Mouse (Mus musculus): Measurements from ENCODE around the gene Samd4. TPM values are rescaled to one million over a fixed set of nuclear protein-coding genes. Genes with fewer than 3 reads are reported as not detected.

Samd4 gene
- total and polyA plus RNA-seq, 2 experiments from 2014 or later, result 3.5 to 15.2 TPM

DNA sequence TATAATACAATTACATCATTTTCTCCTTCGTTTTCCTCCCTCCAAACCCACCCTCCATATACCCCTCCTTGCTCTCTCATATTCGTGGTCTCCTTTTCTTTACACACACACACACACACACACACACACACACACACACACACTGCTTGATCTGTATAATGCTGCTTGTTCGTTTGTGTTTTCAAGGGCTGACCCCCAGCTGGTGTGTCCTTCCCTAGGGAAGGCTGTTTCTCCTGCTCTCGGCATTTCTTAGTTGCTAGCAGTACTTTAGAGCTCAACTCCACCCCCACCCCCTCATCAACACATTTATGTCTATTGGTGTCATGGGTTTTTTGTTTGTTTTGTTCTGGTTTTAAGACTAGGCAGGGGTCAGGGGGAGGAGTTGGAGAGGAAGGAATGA is 149.5 kb downstream of the Samd4 start:
- no peaks in the 10 kb centered on the region for H3K27me3 ChIP-seq (ENCODE audit: insufficient read depth, low read length)
- no peaks in the 10 kb centered on the region for H3K36me3 ChIP-seq (ENCODE audit: insufficient read depth)
- WGBS, result 11% methylated on average over 4 of the region's 4 CpGs
- no peaks in the 10 kb centered on the region for H3K4me1 ChIP-seq (ENCODE audit: insufficient read depth)
- DNase-seq (no peak), ATAC-seq (no peak)
- no peak overlapping the region for H3K9ac ChIP-seq
- H3K4me3 ChIP-seq (ENCODE audit: low read depth, low read length), result no peak overlapping the region
- no peak overlapping the region for H3K27ac ChIP-seq (ENCODE audit: low read depth, low read length)
- H3K4me2 ChIP-seq (ENCODE audit: low read depth), result no peak overlapping the region
- TF ChIP-seq CTCF (IDR thresholded peaks at IDR 0.05; ENCODE audit: low read depth), result no peak
- H3K9me3 ChIP-seq (ENCODE audit: low read length), result no peaks in the 10 kb centered on the region

- H3K4me3 ChIP-seq (ENCODE audit: low read depth, low read length), result no peak overlapping the region
- WGBS, result 92% methylated on average over 5 of the region's 5 CpGs
- no peak for DNase-seq
- ATAC-seq, result no peak
- H3K27me3 ChIP-seq (ENCODE audit: insufficient read depth, low read length), result no peaks in the 10 kb centered on the region
- H3K9ac ChIP-seq, result no peak overlapping the region
- no peaks in the 10 kb centered on the region for H3K36me3 ChIP-seq (ENCODE audit: insufficient read depth)
- H3K4me2 ChIP-seq (ENCODE audit: low read depth), result no peak overlapping the region
- H3K4me1 ChIP-seq (ENCODE audit: insufficient read depth), result no peaks in the 10 kb centered on the region
- no peak overlapping the region for H3K27ac ChIP-seq (ENCODE audit: low read depth, low read length)
- H3K9me3 ChIP-seq (ENCODE audit: low read length), result no peaks in the 10 kb centered on the region
- no peak for TF ChIP-seq CTCF (IDR thresholded peaks at IDR 0.05; ENCODE audit: low read depth)
Measured at GRCm38 (mm10) chr14:47033423-47033822, 150.8 kb downstream of the Samd4 start.

DNA sequence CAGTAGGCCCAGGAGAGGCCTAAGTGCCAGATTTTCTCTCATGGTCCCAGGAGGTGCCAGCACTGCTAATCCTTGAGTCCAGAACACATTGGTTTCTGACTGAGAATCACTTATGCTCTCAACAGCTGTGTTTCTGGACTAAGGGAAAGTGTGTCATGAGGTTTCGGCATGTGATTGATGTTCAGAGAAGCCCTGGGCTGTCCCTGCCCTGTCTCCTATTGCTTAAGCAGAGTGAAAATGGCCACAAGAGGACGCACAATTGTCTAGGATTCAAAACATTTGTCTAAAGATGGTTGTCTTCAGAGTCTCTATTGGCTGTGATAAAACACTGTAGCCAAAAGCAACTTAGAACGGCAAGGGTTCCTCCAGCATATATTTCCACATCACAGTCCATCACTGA is 159.0 kb downstream of the Samd4 start:
- WGBS, result 91% methylated on average over 3 of the region's 3 CpGs
- Histone ChIP-seq H3K27ac (ENCODE audit: low read depth, low read length) (no peak overlapping the region), H3K4me3 (ENCODE audit: low read depth, low read length) (no peak overlapping the region), H3K9me3 (ENCODE audit: low read length) (no peaks in the 10 kb centered on the region), H3K36me3 (ENCODE audit: insufficient read depth) (no peaks in the 10 kb centered on the region), H3K27me3 (ENCODE audit: insufficient read depth, low read length) (no peaks in the 10 kb centered on the region), H3K9ac (no peak overlapping the region), H3K4me1 (ENCODE audit: insufficient read depth) (no peaks in the 10 kb centered on the region), H3K4me2 (ENCODE audit: low read depth) (no peak overlapping the region)
- DNase-seq (no peak), ATAC-seq (no peak)
- TF ChIP-seq CTCF (IDR thresholded peaks at IDR 0.05; ENCODE audit: low read depth), result no peak

DNA sequence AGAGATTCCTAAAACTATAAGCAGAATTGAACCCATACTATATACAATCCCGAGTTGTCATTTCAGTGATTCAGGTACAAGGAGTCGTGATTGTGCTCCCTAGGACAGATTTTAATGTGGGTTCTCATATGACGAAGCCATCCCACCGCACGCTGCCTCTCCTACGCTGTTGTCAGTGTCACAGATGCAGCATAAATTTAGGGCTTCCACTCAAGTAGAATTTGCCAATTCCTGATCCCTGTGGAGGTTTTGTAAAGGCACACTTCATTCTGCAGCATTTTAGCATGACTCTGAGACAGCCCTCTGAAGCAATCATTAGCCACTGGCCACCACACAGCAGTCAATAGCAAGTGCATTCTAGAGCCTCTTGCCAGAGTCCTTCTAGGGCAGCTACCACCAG is 166.4 kb downstream of the Samd4 start:
- no peak for TF ChIP-seq CTCF (IDR thresholded peaks at IDR 0.05; ENCODE audit: low read depth)
- H3K27ac ChIP-seq (ENCODE audit: low read depth, low read length), result no peak overlapping the region
- WGBS, result 87% methylated on average over 6 of the region's 6 CpGs
- no peak for DNase-seq
- no peaks in the 10 kb centered on the region for H3K4me1 ChIP-seq (ENCODE audit: insufficient read depth)
- no peaks in the 10 kb centered on the region for H3K27me3 ChIP-seq (ENCODE audit: insufficient read depth, low read length)
- no peak overlapping the region for H3K9ac ChIP-seq
- H3K4me3 ChIP-seq (ENCODE audit: low read depth, low read length), result no peak overlapping the region
- no peaks in the 10 kb centered on the region for H3K36me3 ChIP-seq (ENCODE audit: insufficient read depth)
- no peak for ATAC-seq
- no peaks in the 10 kb centered on the region for H3K9me3 ChIP-seq (ENCODE audit: low read length)
- no peak overlapping the region for H3K4me2 ChIP-seq (ENCODE audit: low read depth)

- no peak overlapping the region for H3K27ac ChIP-seq (ENCODE audit: low read depth, low read length)
- no peaks in the 10 kb centered on the region for H3K9me3 ChIP-seq (ENCODE audit: low read length)
- no peaks in the 10 kb centered on the region for H3K4me1 ChIP-seq (ENCODE audit: insufficient read depth)
- no peak for TF ChIP-seq CTCF (IDR thresholded peaks at IDR 0.05; ENCODE audit: low read depth)
- ATAC-seq (no peak), DNase-seq (no peak)
- no peaks in the 10 kb centered on the region for H3K27me3 ChIP-seq (ENCODE audit: insufficient read depth, low read length)
- H3K9ac ChIP-seq, result no peak overlapping the region
- no peaks in the 10 kb centered on the region for H3K36me3 ChIP-seq (ENCODE audit: insufficient read depth)
- WGBS, result 90% methylated on average over 5 of the region's 5 CpGs
- H3K4me3 ChIP-seq (ENCODE audit: low read depth, low read length), result no peak overlapping the region
- no peak overlapping the region for H3K4me2 ChIP-seq (ENCODE audit: low read depth)
Measured at GRCm38 (mm10) chr14:47051743-47052610, 169.3 kb downstream of the Samd4 start.

DNA sequence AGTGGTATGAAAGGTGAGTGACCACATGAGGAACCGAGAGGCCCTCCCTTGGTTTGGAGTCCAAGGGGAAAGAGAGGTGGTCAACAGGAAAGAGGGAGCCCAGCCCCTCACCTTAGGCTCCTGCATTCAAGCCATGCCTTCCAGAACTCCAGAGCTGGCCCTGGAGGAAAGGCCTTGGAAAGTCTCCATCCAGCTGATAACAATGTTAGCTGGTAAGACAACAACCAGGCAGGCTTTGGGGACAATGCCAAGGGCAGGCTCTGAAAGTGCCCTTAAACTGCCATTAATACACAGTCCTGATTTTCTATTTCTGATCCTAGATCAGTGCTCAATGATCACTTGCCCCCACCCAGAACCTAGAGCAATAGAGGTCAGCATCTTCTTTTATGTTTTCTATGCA is 170.4 kb downstream of the Samd4 start:
- TF ChIP-seq CTCF (IDR thresholded peaks at IDR 0.05; ENCODE audit: low read depth), result no peak
- Histone ChIP-seq H3K27ac (ENCODE audit: low read depth, low read length) (no peak overlapping the region), H3K36me3 (ENCODE audit: insufficient read depth) (no peaks in the 10 kb centered on the region), H3K4me2 (ENCODE audit: low read depth) (no peak overlapping the region), H3K4me3 (ENCODE audit: low read depth, low read length) (no peak overlapping the region), H3K27me3 (ENCODE audit: insufficient read depth, low read length) (no peaks in the 10 kb centered on the region), H3K4me1 (ENCODE audit: insufficient read depth) (no peaks in the 10 kb centered on the region), H3K9ac (no peak overlapping the region), H3K9me3 (ENCODE audit: low read length) (no peaks in the 10 kb centered on the region)
- ATAC-seq (no peak), DNase-seq (no peak)
- WGBS, result 89% methylated on average over 1 of the region's 1 CpGs

DNA sequence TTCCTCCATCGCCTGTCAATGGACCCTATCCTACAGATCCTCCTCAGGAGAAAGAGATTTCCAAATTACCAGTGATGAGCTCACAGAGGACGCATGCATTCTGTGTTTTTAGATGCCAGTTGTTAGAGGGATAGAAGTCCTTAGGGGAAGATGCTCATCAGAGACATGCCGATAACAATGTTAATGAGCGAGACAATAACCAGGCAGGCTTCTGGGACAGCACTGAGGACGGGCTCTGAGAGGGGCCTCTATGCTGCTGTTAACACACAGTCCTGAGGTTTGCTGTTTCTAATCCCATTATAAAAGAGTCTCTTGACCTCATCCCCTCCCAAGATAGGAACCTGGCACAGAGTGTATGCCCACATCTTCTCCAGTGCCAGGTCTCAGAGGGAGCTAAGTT is 171.2 kb downstream of the Samd4 start:
- no peaks in the 10 kb centered on the region for H3K36me3 ChIP-seq (ENCODE audit: insufficient read depth)
- no peaks in the 10 kb centered on the region for H3K27me3 ChIP-seq (ENCODE audit: insufficient read depth, low read length)
- WGBS, result 88% methylated on average over 5 of the region's 5 CpGs
- DNase-seq (no peak), ATAC-seq (no peak)
- H3K9ac ChIP-seq, result no peak overlapping the region
- no peak overlapping the region for H3K27ac ChIP-seq (ENCODE audit: low read depth, low read length)
- no peak for TF ChIP-seq CTCF (IDR thresholded peaks at IDR 0.05; ENCODE audit: low read depth)
- H3K4me3 ChIP-seq (ENCODE audit: low read depth, low read length), result no peak overlapping the region
- H3K4me2 ChIP-seq (ENCODE audit: low read depth), result no peak overlapping the region
- no peaks in the 10 kb centered on the region for H3K9me3 ChIP-seq (ENCODE audit: low read length)
- H3K4me1 ChIP-seq (ENCODE audit: insufficient read depth), result no peaks in the 10 kb centered on the region

Data from forebrain, postnatal 0 days (tissue).